Mouse (Mus musculus) myocyte (in vitro differentiated cells): ENCODE data around the gene Jmjd1c. TPM values are rescaled to one million over a fixed set of nuclear protein-coding genes. Genes with fewer than 3 reads are reported as not detected.

Experiments used
- H3K27me3 ChIP-seq: one replicate; pipeline ENCODE4 v1.6.1; 2011; ENCODE audit not compliant: control insufficient read depth, insufficient read depth, insufficient read length
- H3K36me3 ChIP-seq: one replicate; pipeline ENCODE4 v1.6.1; 2011; ENCODE audit not compliant: control insufficient read depth, insufficient read depth
- H3K4me2 ChIP-seq: one replicate; pipeline ENCODE4 v1.6.1; 2011; ENCODE audit warnings: low read depth, control low read depth
- H3K4me3 ChIP-seq: one replicate; pipeline ENCODE4 v1.5.1; 2011; ENCODE audit warnings: mild to moderate bottlenecking, control low read depth, moderate library complexity
- H3K79me2 ChIP-seq: one replicate; pipeline ENCODE4 v1.6.1; 2011; ENCODE audit not compliant: control insufficient read depth, insufficient read depth
- H3ac ChIP-seq: one replicate; pipeline ENCODE4 v1.6.1; 2011; ENCODE audit not compliant: control insufficient read depth, insufficient read length
- CEBPB ChIP-seq: IDR thresholded peaks from 2 replicates; pipeline ENCODE4 v1.6.1; 2011; ENCODE audit warnings: mild to moderate bottlenecking, moderate library complexity; ENCODE audit not compliant: poor library complexity, insufficient read depth, severe bottlenecking
- E2F4 ChIP-seq: IDR thresholded peaks from one replicate; pipeline ENCODE4 v1.6.1; 2011; ENCODE audit warnings: mild to moderate bottlenecking, control low read depth, moderate library complexity; ENCODE audit not compliant: insufficient read depth
- MAX ChIP-seq: IDR thresholded peaks from one replicate; pipeline ENCODE4 v1.6.1; 2011; ENCODE audit warnings: low read depth, mild to moderate bottlenecking, control low read depth
- MYOD1 ChIP-seq, 3 experiments: IDR thresholded peaks; one replicate each; pipeline ENCODE4 v1.6.1; 2011; ENCODE audit warnings: control low read depth in 2 of 3, low read depth in 2 of 3, mild to moderate bottlenecking in 2 of 3, moderate library complexity in 1 of 3; ENCODE audit not compliant: insufficient read length in 2 of 3, control insufficient read depth in 1 of 3
- MYOG ChIP-seq, 3 experiments: IDR thresholded peaks; one replicate each; pipeline ENCODE4 v1.6.1; 2011; ENCODE audit warnings: control low read depth in 2 of 3, low read depth in 2 of 3, mild to moderate bottlenecking in 2 of 3; ENCODE audit not compliant: insufficient read length in 2 of 3, control insufficient read depth in 1 of 3, insufficient read depth in 1 of 3
- POLR2A ChIP-seq: IDR thresholded peaks from one replicate; pipeline ENCODE4 v1.6.1; 2011; ENCODE audit warnings: low read depth, mild to moderate bottlenecking, control low read depth, moderate library complexity; ENCODE audit not compliant: insufficient read length
- POLR2AphosphoS2 ChIP-seq: IDR thresholded peaks from one replicate; pipeline ENCODE4 v1.6.1; 2011; ENCODE audit warnings: low read depth, control low read depth; ENCODE audit not compliant: insufficient read length
- REST ChIP-seq: IDR thresholded peaks from one replicate; pipeline ENCODE4 v1.6.1; 2011; ENCODE audit warnings: mild to moderate bottlenecking, control low read depth, moderate library complexity; ENCODE audit not compliant: insufficient read depth, insufficient read length
- SRF ChIP-seq: IDR thresholded peaks from one replicate; pipeline ENCODE4 v1.6.1; 2011; ENCODE audit warnings: low read depth; ENCODE audit not compliant: control insufficient read depth, insufficient read length
- TCF12 ChIP-seq: IDR thresholded peaks from one replicate; pipeline ENCODE4 v1.6.1; 2011; ENCODE audit warnings: mild to moderate bottlenecking, control low read depth; ENCODE audit not compliant: poor library complexity, insufficient read depth, severe bottlenecking
- TCF3 ChIP-seq: IDR thresholded peaks from one replicate; pipeline ENCODE4 v1.6.1; 2011; ENCODE audit warnings: low read depth, control low read depth; ENCODE audit not compliant: insufficient read length
- USF1 ChIP-seq: IDR thresholded peaks from one replicate; pipeline ENCODE4 v1.6.1; 2011; ENCODE audit warnings: low read depth, mild to moderate bottlenecking, control low read depth, moderate library complexity
- polyA plus RNA-seq: library from polyadenylated mRNA; unstranded; fragments of >200 nt; fragmentation: generic; extraction: Trizol; gene quantifications from one replicate; pipeline ENCODE4 v1.2.1, GENCODE M21; 2012; ENCODE audit warnings: missing spikeins

Jmjd1c gene
- polyA plus RNA-seq, 1 experiment, result 5.6 TPM

GRCm38 (mm10) chr10:67061823-67062222, 34.1 kb upstream of the Jmjd1c start:
- H3K27me3 ChIP-seq, result no peaks in the 10 kb centered on the region
- TF ChIP-seq TCF12 (no peak), REST (no peak), USF1 (no peak), MAX (no peak), POLR2A (no peak), TCF3 (no peak), POLR2AphosphoS2 (no peak), E2F4 (no peak), SRF (no peak), CEBPB (no peak), MYOD1 (IDR thresholded peaks at IDR 0.05; ENCODE audit: control insufficient read depth in 1 of 3, insufficient read length in 2 of 3, low read depth in 2 of 3) (no peak), MYOG (IDR thresholded peaks at IDR 0.05; ENCODE audit: control insufficient read depth in 1 of 3, insufficient read depth in 1 of 3, insufficient read length in 2 of 3, low read depth in 2 of 3) (no peak)
- no peak overlapping the region for H3K4me3 ChIP-seq
- H3ac ChIP-seq, result no peak overlapping the region
- no peak overlapping the region for H3K4me2 ChIP-seq
- peaks cover 8% of the 10 kb centered on the region for H3K79me2 ChIP-seq
- H3K36me3 ChIP-seq, result no peaks in the 10 kb centered on the region

DNA sequence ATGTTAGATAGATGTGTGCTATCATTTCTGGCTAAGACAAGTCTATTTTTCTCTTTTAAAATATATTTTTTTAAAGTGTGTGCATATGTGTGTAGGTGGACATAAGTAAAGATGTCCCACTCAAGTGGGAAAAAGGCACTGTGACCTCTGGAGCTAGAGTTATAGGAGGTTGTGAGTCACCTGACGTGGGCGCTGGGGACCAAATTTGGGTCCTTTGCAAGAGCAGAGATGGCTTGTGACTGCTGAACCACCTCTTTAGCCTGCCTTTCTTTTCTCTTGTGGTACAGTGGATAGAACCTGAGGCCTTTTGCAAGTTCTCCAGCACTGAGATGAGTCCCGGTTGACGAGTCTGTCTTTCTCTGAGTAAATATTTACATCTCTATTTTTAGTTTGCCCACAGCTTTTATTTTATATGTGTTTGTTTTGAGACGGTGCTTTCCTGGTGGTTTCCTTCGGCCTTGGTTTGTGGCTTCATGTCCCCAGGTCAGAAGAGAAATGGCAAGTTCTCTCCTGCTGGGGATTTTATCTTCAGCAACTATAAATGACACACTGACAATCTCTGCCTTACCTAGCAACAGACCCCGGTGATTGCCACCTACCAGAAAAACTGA, 30.5 kb upstream of the Jmjd1c start:
- Histone ChIP-seq H3K4me3 (no peak overlapping the region), H3K27me3 (no peaks in the 10 kb centered on the region), H3K79me2 (peaks cover 8% of the 10 kb centered on the region), H3K36me3 (no peaks in the 10 kb centered on the region), H3K4me2 (no peak overlapping the region), H3ac (no peak overlapping the region)
- TF ChIP-seq POLR2AphosphoS2, result no peak
- TF ChIP-seq MYOD1 (IDR thresholded peaks at IDR 0.05; ENCODE audit: control insufficient read depth in 1 of 3, insufficient read length in 2 of 3, low read depth in 2 of 3), result no peak
- no peak for TF ChIP-seq REST
- TF ChIP-seq TCF12, result no peak
- no peak for TF ChIP-seq USF1
- TF ChIP-seq CEBPB, result no peak
- TF ChIP-seq TCF3, result no peak
- no peak for TF ChIP-seq POLR2A
- TF ChIP-seq MAX, result no peak
- no peak for TF ChIP-seq MYOG (IDR thresholded peaks at IDR 0.05; ENCODE audit: control insufficient read depth in 1 of 3, insufficient read depth in 1 of 3, insufficient read length in 2 of 3, low read depth in 2 of 3)
- TF ChIP-seq SRF, result no peak
- no peak for TF ChIP-seq E2F4

DNA sequence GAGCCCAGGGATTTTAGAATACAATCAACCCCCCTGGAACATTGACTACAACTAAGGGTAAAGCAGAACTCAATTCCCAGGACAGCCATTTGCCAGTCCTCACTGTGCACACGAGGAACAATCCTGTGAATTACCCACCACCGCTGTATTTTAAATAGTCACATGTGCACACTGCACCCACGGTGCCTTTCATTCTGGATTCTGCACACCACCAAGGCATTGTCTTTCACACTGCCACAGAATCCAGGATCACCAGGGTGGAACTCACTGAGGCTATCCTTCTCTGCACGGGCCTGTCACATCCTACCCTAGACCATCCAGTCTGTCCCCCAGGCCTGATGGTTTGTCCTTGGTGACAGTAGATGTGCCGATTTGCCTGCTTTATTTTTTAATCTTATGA, 30.0 kb upstream of the Jmjd1c start:
- TF ChIP-seq TCF12 (no peak), MYOD1 (IDR thresholded peaks at IDR 0.05; ENCODE audit: control insufficient read depth in 1 of 3, insufficient read length in 2 of 3, low read depth in 2 of 3) (no peak), TCF3 (no peak), CEBPB (no peak), E2F4 (no peak), SRF (no peak), POLR2AphosphoS2 (no peak), REST (no peak), MAX (no peak), POLR2A (no peak), USF1 (no peak), MYOG (IDR thresholded peaks at IDR 0.05; ENCODE audit: control insufficient read depth in 1 of 3, insufficient read depth in 1 of 3, insufficient read length in 2 of 3, low read depth in 2 of 3) (no peak)
- Histone ChIP-seq H3K27me3 (no peaks in the 10 kb centered on the region), H3K79me2 (peaks cover 8% of the 10 kb centered on the region), H3K4me2 (no peak overlapping the region), H3K4me3 (no peak overlapping the region), H3K36me3 (no peaks in the 10 kb centered on the region), H3ac (no peak overlapping the region)

DNA sequence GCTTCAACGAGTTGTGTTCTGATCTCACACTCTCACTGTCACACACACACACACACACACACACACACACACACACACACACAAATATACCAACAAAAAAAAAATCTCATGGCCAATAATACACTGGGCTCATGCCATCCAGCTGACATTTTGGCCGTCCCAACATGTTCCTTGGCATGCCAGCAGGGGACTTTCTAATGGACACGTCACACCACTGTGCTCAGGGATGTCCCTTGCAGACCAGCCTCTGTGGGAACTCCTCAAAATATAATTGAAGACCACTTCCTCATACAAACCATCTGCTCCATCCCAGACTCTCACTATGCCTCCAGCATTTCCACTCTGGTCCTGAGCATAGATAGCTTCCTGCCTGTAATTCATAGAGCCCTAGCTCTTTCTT, 29.5 kb upstream of the Jmjd1c start:
- H3K36me3 ChIP-seq, result no peaks in the 10 kb centered on the region

More for the DNA sequence above, 29.5 kb upstream of the Jmjd1c start:
- Histone ChIP-seq H3K27me3 (no peaks in the 10 kb centered on the region), H3K4me2 (no peak overlapping the region), H3ac (no peak overlapping the region), H3K79me2 (peaks cover 8% of the 10 kb centered on the region), H3K4me3 (no peak overlapping the region)
- TF ChIP-seq MAX (no peak), USF1 (no peak), MYOG (IDR thresholded peaks at IDR 0.05; ENCODE audit: control insufficient read depth in 1 of 3, insufficient read depth in 1 of 3, insufficient read length in 2 of 3, low read depth in 2 of 3) (no peak), POLR2AphosphoS2 (no peak), TCF12 (no peak), POLR2A (no peak), MYOD1 (IDR thresholded peaks at IDR 0.05; ENCODE audit: control insufficient read depth in 1 of 3, insufficient read length in 2 of 3, low read depth in 2 of 3) (no peak), TCF3 (no peak)
